Mouse (Mus musculus): ENCODE measurements at regions not wholly inside any gene's neighbourhood (a gene's known extent, or its start where the extent isn't known, plus 50 kb on each side); places are given as distances from the start of the nearest gene placed in this dataset.

GRCm38 (mm10) chr4:125912444-125913049, 111.8 kb upstream of the Csf3r start:
- no peaks in the 10 kb centered on the region for H3K36me3 ChIP-seq (ENCODE audit: control insufficient read depth, insufficient read depth, low read length)
- H3K27ac ChIP-seq (replicated peaks; ENCODE audit: low read depth, low read length) = no peak overlapping the region
- H3K27me3 ChIP-seq (ENCODE audit: control insufficient read depth, insufficient read depth, low read length) = peaks cover 10% of the 10 kb centered on the region
- H3K9me3 ChIP-seq (ENCODE audit: control insufficient read depth, low read length) = no peaks in the 10 kb centered on the region
- H3K4me3 ChIP-seq (replicated peaks; ENCODE audit: low read length) = no peak overlapping the region
- H3K4me2 ChIP-seq (replicated peaks; ENCODE audit: low read depth, low read length, severe bottlenecking) = no peak overlapping the region
- peak; percentile 28 for DNase-seq (ENCODE audit: low spot score)
- TF ChIP-seq POLR2A (IDR thresholded peaks at IDR 0.05; ENCODE audit: borderline replicate concordance, extremely low read depth, insufficient read depth, insufficient read length) = no peak
- no peaks in the 10 kb centered on the region for H3K4me1 ChIP-seq (ENCODE audit: control insufficient read depth, insufficient read depth, low read length)
- WGBS = 18% methylated on average over 8 of the region's 8 CpGs
- ATAC-seq (ENCODE audit: low FRiP score, low read depth) = no peak
- no peak overlapping the region for H3K9ac ChIP-seq (ENCODE audit: low read depth, low read length, severe bottlenecking)

- 35% methylated on average over 8 of the region's 8 CpGs for WGBS
- no peak overlapping the region for H3K4me2 ChIP-seq (replicated peaks; ENCODE audit: low read depth, low read length, severe bottlenecking)
- ATAC-seq (ENCODE audit: low FRiP score, low read depth) = no peak
- no peaks in the 10 kb centered on the region for H3K36me3 ChIP-seq (ENCODE audit: control insufficient read depth, insufficient read depth, low read length)
- TF ChIP-seq POLR2A (IDR thresholded peaks at IDR 0.05; ENCODE audit: borderline replicate concordance, extremely low read depth, insufficient read depth, insufficient read length) = no peak
- no peak overlapping the region for H3K27ac ChIP-seq (replicated peaks; ENCODE audit: low read depth, low read length)
- H3K9ac ChIP-seq (ENCODE audit: low read depth, low read length, severe bottlenecking) = no peak overlapping the region
- no peaks in the 10 kb centered on the region for H3K9me3 ChIP-seq (ENCODE audit: control insufficient read depth, low read length)
- H3K4me3 ChIP-seq (replicated peaks; ENCODE audit: low read length) = no peak overlapping the region
- no peaks in the 10 kb centered on the region for H3K4me1 ChIP-seq (ENCODE audit: control insufficient read depth, insufficient read depth, low read length)
- peaks cover 10% of the 10 kb centered on the region for H3K27me3 ChIP-seq (ENCODE audit: control insufficient read depth, insufficient read depth, low read length)
- no peak for DNase-seq (ENCODE audit: low spot score)
Observed at GRCm38 (mm10) chr4:125915166-125915565, 109.2 kb upstream of the Csf3r start.

GRCm38 (mm10) chr4:125917210-125917609, 107.1 kb upstream of the Csf3r start:
- 10% methylated on average over 6 of the region's 6 CpGs for WGBS
- Histone ChIP-seq H3K4me1 (ENCODE audit: control insufficient read depth, insufficient read depth, low read length) (no peaks in the 10 kb centered on the region), H3K9ac (ENCODE audit: low read depth, low read length, severe bottlenecking) (no peak overlapping the region), H3K27me3 (ENCODE audit: control insufficient read depth, insufficient read depth, low read length) (peaks cover 3% of the 10 kb centered on the region), H3K9me3 (ENCODE audit: control insufficient read depth, low read length) (no peaks in the 10 kb centered on the region), H3K27ac (replicated peaks; ENCODE audit: low read depth, low read length) (no peak overlapping the region), H3K4me2 (replicated peaks; ENCODE audit: low read depth, low read length, severe bottlenecking) (no peak overlapping the region), H3K4me3 (replicated peaks; ENCODE audit: low read length) (no peak overlapping the region), H3K36me3 (ENCODE audit: control insufficient read depth, insufficient read depth, low read length) (no peaks in the 10 kb centered on the region)
- no peak for TF ChIP-seq POLR2A (IDR thresholded peaks at IDR 0.05; ENCODE audit: borderline replicate concordance, extremely low read depth, insufficient read depth, insufficient read length)
- ATAC-seq (ENCODE audit: low FRiP score, low read depth) = no peak
- no peak for DNase-seq (ENCODE audit: low spot score)

GRCm38 (mm10) chr4:125921550-125922316, 102.6 kb upstream of the Csf3r start:
- ATAC-seq (ENCODE audit: low FRiP score, low read depth) = no peak
- no peak for TF ChIP-seq POLR2A (IDR thresholded peaks at IDR 0.05; ENCODE audit: borderline replicate concordance, extremely low read depth, insufficient read depth, insufficient read length)
- no peak overlapping the region for H3K9ac ChIP-seq (ENCODE audit: low read depth, low read length, severe bottlenecking)

GRCm38 (mm10) chr4:125922317-125922878, 102.0 kb upstream of the Csf3r start:
- Histone ChIP-seq H3K9ac (ENCODE audit: low read depth, low read length, severe bottlenecking) (no peak overlapping the region), H3K27me3 (ENCODE audit: control insufficient read depth, insufficient read depth, low read length) (no peaks in the 10 kb centered on the region; the same call in 1 of the 2 replicates)

More at GRCm38 (mm10) chr4:125921550-125922316, 102.6 kb upstream of the Csf3r start:
- H3K9me3 ChIP-seq (ENCODE audit: control insufficient read depth, low read length) = no peaks in the 10 kb centered on the region
- peak; percentile 19 for DNase-seq (ENCODE audit: low spot score)
- no peak overlapping the region for H3K27ac ChIP-seq (replicated peaks; ENCODE audit: low read depth, low read length)
- no peaks in the 10 kb centered on the region for H3K36me3 ChIP-seq (ENCODE audit: control insufficient read depth, insufficient read depth, low read length)
- H3K4me2 ChIP-seq (replicated peaks; ENCODE audit: low read depth, low read length, severe bottlenecking) = no peak overlapping the region
- no peak overlapping the region for H3K4me3 ChIP-seq (replicated peaks; ENCODE audit: low read length)
- no peaks in the 10 kb centered on the region for H3K4me1 ChIP-seq (ENCODE audit: control insufficient read depth, insufficient read depth, low read length)
- no peaks in the 10 kb centered on the region; the same call in 1 of the 2 replicates for H3K27me3 ChIP-seq (ENCODE audit: control insufficient read depth, insufficient read depth, low read length)
- WGBS = 10% methylated on average over 19 of the region's 19 CpGs

More at GRCm38 (mm10) chr4:125922317-125922878, 102.0 kb upstream of the Csf3r start:
- TF ChIP-seq POLR2A (IDR thresholded peaks at IDR 0.05; ENCODE audit: borderline replicate concordance, extremely low read depth, insufficient read depth, insufficient read length) = no peak
- H3K9me3 ChIP-seq (ENCODE audit: control insufficient read depth, low read length) = no peaks in the 10 kb centered on the region
- no peak overlapping the region for H3K4me2 ChIP-seq (replicated peaks; ENCODE audit: low read depth, low read length, severe bottlenecking)
- DNase-seq (ENCODE audit: low spot score) (no peak), ATAC-seq (ENCODE audit: low FRiP score, low read depth) (no peak)
- no peak overlapping the region for H3K27ac ChIP-seq (replicated peaks; ENCODE audit: low read depth, low read length)
- H3K4me3 ChIP-seq (replicated peaks; ENCODE audit: low read length) = no peak overlapping the region
- no peaks in the 10 kb centered on the region for H3K4me1 ChIP-seq (ENCODE audit: control insufficient read depth, insufficient read depth, low read length)
- no peaks in the 10 kb centered on the region for H3K36me3 ChIP-seq (ENCODE audit: control insufficient read depth, insufficient read depth, low read length)
- 15% methylated on average over 10 of the region's 11 CpGs for WGBS
